Mouse (Mus musculus) thymus, postnatal 10 days (tissue): ENCODE measurements around the gene Mtx1.
"Not testable (repeated sequence)": the region's sequence is repeated elsewhere in the genome, so short reads cannot be mapped to it uniquely, and the experiment has no call there.

Experiments
- DNase-seq, 2 experiments: peaks; one replicate each; pipeline ENCODE4 v3.0.0; 2021; ENCODE audit warnings: low spot score in 2 of 2

Gene Mtx1

DNA sequence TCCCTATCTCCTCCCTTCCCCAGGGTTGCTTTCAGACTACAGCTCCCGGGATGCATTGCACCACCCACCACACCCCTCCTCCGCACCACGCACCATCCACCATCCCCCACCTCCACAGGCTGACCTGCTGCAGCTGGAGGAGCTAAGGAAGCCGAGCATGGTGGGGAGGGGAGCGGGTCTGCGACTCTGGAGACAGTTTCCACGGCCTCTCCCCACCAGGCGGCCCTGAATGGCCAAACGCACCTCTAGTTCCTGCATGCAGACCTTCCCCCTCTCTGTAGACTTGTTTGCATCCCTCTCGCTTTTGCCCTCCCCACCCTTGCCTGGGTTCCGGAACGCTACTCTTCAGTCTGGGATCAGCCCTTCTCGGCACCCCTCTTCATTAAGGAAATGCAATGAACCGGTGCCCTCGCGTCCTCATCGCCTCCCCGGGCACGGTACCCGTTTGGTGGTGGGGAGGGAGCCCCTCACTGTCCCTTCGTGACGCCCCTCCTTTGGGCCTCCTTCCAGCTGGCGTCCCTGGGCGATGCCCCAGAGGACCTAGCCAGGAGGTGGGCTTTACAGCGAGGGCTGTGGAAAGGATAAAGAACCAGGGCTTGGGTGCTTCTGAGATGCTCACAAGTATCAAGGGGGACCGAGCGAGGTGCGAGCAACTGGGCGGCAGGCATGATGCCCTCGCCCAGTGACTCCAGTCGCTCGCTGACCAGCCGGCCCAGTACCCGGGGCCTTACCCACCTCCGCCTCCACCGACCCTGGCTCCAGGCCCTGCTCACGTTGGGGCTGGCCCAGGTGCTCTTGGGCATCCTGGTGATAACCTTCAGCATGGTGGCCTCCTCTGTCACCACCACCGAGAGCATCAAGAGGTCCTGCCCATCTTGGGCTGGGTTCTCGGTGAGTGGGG lies 43.6 kb downstream of the Mtx1 start, which contains the start of gene Fam189b:
Fam189b (plus strand) TSS at position 86 of the 901 bp plus-strand sequence.
- DNase-seq = peak; percentile 82 to 88

DNA sequence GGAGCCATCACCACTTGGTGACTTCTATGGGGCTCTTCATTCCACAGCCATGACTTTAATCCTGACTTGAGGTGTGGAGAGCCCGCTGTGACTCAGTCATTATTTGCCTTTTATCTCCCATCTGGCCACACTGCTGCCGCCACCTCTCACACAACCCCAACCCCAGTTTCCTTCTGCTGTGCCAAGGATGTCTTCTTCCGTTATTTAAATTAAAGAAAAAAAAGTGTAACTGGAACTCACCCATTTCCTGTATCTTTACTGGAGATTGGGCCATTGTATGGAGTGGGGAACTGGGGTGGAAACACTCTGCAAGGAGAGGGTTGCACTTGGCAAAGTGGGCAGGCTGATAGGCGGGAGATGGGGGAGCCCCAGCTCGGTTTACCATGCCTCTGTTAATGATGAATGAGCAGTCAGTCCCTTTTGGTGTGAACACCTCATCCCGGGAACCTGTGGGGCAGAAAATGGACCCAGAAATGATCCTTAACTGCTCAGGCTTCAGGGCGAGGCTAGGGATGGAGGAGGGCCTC lies 44.3 kb downstream of the Mtx1 start:
- no peak for DNase-seq

DNA sequence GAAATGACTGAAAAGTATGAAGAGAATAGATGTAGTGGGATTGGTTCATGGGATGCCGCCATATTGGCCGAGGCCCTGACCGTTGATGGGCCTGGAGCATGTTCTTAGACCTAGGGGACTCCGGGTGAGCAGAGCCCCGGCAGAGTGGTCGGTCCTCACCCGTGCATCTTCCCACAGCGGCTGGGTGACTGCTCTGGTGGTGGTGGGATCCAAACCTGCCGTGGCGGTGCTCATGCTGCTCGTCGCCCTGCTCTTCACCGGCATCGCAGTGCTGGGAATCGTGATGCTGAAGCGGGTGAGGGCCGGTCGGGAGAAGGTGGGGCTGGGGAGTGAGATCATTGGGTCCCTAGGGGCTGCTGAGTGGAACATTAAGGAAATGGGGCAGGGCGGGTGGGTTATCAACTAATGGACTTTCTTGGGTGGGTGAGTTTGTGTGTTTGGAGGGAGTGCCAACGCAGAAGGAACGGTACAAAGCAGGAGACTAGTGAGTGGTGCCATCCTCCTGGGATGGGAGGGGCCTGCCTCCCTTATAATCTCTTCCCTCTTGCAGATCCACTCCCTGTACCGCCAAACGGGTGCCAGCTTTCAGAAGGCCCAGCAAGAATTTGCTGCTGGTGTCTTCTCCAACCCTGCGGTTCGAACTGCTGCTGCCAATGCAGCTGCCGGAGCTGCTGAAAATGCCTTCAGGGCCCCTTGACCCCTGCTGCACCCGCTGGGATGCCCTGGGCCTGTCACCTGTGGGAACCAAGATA lies 45.0 kb downstream of the Mtx1 start:
- DNase-seq = no peak

DNA sequence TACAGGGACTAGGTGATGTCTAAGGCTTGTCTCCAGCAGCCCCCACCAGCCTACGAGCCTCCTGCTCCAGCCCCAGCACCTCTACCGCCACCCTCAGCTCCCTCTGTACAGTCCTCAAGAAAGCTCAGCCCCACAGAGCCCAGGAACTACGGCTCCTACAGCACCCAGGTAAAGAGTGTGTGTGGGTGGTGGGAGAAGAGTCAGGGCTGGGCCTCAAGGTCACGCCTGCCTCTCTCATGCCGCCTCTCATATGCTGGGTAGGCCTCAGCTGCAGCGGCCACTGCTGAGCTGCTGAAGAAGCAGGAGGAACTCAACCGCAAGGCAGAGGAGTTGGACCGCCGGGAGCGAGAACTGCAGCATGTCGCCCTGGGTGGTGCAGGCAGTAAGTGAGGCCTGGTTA lies 47.8 kb downstream of the Mtx1 start:
- DNase-seq = no peak

DNA sequence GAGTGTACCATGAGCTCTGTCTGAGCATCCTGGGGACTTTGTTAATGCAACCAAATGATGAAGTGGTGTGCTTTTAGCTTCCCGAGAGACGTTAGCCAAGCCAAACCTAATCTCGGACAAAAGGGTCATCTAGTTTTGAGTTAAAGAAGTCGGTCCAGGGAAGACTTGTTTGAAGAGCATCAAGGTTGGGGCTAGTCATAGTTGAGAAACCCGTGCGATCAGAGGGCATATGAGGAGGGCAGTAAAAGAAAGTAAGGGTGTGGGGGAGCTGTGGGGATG lies 48.8 kb downstream of the Mtx1 start:
- no peak for DNase-seq

DNA sequence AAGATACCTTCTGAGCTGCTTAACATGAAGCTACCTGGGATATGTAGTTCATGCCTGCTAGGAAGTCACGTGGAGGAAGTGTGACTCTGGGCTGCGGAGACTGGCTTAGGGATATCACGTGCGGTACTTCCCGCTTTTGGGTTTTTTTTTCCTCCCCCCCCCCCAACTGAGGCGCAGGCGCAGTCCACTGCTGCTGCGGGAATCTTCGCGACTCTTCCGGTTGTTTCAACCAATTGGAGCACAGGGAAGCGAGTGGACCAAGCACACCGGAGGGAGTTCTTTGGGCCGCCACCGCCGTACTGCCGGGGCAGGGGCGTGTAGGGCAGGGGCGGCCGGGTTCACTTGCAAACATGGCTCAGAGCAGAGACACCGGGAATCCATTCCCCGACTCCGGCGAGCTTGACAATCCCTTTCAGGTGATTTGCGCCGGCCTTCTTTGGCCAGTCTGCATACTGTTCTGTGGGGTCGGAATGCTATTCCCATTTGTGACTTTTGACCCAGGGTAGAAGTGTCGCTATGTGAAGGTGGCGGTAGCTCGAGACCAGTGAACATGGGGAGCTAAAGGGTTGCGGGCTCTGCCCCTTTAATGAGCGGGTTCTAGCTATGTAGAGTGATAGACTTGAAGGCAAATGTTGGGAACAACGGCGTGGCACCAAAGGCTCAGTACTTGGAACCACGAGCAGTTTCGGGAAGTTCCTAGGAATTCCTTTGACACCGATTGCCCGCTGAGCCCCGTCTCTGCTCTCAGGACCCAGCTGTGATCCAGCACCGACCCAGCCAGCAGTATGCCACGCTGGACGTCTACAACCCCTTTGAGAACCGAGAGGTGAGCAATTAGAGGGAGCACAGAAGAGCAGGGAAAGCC lies 49.4 kb downstream of the Mtx1 start, which contains the start of gene Scamp3:
Scamp3 (plus strand) TSS at position 232 of the 865 bp plus-strand sequence.
- DNase-seq = peak; percentile 76 to 82

DNA sequence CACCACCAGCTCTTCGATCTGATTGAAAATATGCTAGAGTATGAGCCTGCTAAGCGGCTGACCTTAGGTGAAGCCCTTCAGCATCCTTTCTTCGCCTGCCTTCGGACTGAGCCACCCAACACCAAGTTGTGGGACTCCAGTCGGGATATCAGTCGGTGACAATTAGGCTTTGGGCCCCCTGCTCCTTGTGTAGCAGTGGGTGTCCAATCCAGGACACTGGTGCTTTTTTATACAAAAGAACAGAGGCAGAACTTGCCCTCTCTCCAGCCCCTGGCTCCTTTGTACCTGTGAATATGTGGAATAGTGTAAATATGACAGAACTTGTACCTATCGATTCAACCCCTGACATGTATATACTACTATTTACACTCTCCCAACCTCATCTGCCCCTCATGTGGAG lies 50.5 kb downstream of the Mtx1 start:
- DNase-seq = no peak

DNA sequence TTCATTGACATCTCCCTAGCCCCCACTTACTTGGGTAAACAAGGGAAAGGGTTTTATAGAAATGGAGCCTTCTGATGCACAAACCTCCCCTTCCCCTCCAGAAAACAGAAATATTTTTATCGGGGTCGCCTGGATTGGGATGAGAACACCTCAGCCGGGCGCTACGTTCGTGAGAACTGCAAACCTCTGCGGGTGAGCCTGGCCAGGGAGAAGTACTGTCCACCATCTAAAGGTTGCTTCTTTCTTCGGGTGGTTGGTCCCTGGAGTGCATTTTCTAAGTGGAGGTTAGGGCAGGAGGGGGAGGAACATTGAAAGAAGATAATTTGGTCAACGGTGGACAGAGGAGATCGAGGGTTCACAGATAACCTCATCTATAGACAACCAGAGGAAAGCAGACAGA lies 51.3 kb downstream of the Mtx1 start:
- DNase-seq = no peak

DNA sequence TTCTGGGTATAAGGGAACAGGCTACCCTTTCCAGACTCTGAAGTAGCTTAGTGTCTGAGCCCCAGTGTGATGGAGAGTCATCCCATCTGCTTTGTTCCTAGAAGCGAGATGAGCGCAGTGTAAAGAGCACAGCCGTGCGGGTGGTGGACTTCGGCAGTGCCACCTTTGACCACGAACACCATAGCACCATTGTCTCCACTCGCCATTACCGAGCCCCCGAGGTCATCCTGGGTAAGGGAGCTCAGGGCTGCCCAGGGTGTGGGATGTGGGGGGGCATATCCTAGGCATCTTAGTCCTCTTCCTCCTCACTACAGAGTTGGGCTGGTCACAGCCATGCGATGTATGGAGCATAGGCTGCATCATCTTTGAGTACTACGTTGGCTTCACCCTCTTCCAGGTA lies 52.0 kb downstream of the Mtx1 start:
- DNase-seq = no peak

DNA sequence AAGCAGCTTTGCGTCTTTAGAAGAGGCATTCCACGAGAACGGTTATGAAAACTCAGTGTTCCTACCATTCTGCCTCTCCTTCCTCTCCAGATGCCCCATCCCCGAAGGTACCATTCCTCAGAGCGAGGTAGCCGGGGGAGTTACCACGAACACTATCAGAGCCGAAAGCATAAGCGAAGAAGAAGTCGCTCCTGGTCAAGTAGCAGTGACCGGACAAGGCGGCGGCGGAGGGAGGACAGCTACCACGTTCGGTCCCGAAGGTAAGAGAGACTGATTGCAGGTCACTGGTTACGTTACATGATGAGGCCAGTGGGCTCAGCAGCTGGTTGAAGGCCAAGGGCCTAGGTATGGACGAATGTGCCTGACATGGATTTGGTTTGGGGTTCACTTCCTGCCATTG lies 59.9 kb downstream of the Mtx1 start:
- DNase-seq = no peak

DNA sequence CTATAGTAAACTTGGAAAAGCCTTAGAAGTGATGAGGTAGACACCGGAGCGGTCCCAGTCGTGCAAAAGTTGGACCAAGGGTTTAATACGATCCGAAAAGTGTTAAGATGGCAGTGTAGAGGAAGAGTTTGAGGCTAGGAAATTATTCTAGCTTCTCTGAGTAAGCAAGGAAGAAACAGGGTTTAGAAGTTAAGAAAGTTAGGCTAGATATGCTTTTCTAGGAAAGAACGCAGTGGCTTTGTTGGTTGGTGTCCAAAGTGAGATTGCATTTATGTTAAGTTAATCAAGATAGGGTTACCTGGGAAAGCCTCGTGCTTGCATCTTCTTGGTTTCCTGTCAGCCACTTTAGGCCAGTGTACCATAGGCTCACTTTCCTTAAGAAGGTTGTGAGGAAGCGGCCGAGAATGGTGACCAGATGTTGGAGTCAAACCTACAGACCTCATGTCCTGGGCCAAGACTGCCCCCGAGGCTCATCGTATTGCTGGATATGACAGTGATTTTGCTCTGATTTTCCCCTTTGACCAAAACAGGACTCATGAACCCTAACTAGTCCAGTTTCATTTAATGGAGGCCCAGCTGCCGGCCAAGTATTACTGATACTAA lies 61.5 kb downstream of the Mtx1 start:
- DNase-seq = no peak

DNA sequence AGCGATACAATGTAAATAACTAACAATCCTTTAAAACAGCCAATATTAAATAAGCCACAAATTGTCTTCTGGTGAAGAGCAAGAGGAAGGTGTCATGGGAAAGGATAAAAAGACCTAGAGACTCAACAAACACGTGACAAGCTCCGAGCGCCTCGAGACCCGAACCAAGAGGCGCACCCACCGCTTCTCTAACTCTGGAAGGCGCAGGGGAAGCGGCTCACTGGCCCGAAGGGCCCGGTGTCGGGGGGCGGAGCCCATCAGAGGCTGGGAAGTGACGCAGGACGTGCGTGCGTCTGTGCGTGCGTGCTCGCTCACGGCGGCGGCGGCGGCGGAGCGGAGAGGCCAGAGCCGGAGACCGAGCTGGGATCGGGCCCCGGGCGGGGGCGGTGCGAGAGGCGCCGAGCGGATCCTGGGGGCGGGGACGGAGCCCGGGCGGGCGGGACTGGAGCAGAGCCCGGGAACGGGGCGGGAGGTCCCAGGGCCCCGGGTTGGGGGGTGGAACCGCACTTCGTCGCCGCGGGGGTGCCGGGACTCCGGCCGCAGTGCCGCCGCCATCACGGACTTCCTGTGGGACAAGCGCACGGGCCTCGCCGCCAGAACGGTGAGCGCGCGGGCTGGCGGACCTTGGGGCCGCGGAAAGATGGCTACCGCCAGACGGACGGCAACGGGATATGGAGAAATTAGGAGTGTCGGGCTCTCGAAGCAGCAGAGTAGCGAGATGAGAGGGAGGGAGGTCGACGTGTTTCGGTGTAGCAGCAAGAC lies 62.2 kb downstream of the Mtx1 start, which contains the start of gene Clk2:
Clk2 (plus strand) TSS at position 290 of the 762 bp plus-strand sequence.
- DNase-seq = peak; percentile 93 to 95

DNA sequence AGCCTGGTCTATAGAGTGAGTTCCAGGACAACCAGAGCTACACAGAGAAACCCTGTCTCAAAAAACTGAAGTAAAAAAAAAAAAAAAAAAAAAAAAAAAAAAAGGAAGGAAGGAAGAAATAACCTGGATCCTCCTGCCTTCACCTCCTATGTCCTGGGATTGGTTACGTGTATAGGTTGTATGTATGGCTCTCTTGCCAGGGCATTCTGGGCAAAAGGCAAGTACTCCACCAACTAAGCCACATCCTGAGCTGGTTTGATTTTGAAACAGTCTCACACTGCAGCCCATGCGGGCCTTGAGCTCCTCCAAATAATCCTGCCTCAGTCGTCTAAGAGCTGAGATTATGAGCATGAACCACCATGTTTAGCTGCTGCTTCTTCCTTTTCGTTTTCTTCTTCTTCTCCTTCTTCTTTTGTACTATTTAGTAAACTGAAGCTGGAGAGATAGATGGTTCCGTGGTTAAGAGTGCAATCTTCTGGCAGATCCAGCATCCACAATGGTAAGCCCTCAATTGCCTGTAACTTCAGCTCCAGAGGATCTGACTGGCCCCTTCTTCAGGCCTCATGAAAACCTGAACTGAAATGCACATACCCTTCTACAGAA lies 63.1 kb downstream of the Mtx1 start:
- DNase-seq = peak in 1 of 2 experiments; percentile 15

DNA sequence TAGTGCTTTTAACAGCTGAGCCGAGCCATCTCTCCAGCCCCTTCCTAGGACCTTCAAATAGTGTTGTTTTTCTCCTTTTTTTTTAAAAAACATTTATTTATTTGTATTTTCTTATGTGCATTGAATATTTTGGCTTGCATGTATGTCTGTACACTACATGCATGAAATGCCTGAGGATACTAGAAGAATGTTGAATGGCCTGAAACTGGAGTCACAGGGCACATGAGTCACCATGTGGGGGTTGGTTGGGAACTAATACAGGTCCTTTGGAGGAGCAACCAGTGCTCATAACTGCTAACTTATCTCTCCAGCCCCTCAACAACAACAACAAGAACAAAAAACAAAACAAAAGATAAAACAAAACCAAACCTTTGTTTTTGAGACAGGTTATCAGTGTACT lies 63.8 kb downstream of the Mtx1 start:
- no peak for DNase-seq

DNA sequence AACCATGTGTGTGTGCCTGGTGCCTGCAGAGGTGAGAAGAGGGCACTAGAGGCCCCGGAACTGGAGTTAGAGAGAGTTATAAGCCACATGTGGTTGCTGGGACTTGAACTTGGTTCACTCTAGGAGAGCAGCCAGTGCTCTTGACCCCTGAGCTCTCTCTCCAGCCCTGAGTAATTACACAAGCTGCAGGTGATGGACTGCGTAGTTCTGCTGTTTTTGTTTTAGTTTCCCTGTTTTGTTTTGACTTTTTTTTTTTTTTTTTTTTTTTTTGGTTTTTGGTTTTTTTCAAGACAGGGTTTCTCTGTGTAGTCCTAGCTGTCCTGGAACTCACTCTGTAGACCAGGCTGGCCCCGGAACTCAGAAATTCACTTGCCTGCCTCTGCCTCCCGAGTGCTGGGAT lies 65.1 kb downstream of the Mtx1 start:
- no peak for DNase-seq

DNA sequence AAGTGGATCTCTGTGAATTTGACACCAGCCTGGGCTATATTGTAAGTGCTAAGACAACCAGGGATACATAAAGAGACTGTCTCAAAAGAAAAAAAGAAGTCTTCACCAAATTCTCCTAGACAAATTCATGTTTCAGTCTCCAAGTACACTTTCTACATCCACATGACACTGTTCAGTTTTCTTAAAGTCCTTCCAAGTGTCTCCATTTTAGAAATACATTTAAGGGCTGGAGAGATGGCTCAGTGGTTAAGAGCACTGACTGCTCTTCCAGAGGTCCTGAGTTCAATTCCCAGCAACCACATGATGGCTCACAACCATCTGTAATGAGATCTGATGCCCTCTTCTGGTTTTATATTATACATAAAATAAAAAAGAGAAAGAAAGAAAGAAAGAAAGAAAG lies 65.7 kb downstream of the Mtx1 start:
- DNase-seq = not testable (repeated sequence)

DNA sequence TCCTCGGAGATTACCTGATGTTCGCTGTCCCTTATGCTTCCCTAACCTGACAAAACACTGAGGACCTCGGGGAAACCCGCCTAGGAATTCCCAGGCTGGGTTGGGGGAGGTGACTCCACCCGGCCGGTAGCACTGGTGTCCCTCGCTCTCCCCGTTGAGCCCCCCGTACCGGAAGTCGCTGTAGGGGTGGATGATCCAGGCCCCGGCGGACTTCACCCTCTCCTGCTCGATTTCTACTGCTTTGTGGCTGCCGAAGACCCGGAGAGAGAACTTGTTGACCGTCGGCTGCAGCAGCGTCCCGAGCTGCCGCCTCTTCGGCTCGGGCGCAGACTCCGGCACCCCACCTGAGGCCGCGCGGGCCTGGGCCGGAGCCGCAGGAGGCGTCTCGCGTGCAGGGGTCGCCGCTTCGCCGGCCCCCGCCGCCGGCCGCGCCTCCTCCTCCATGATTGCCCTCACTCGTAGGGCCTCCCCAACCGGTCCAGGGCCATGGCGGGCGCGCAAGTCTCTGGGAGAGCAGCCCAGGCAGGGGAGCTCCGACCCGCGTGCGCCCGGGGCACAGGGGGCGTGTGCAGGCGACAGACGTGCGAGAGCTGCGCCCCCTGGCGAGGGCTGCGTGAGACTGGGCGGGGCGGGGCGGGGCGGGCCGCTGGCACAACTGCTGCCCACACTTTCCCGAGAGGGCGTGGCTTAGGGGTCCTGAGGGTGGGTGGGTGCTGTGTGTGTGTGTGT lies 67.1 kb downstream of the Mtx1 start, which contains the start of gene Hcn3:
Hcn3 (minus strand) TSS at position 581 of the 729 bp plus-strand sequence.
- peak; percentile 65 to 89 for DNase-seq

DNA sequence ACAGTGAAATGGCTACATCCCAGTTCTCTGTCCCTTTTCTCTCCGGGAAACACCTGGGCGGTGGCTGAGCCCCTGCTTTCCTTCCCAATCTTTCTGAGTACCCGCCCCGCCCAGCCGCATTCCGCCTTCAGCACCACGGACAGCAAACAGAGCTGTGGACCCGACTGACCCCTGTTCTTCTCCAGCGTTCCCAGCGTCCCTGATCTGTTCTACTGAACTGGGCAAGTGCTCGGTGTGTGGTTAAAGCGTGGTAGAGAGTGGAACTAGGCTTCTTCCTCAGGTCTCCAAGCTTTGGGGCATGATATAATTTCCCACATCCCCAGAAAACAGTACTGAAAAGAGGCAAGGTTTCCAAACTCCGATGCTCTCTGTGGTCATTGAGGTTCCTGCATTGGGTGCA lies 67.7 kb downstream of the Mtx1 start:
- DNase-seq = no peak
